Mouse (Mus musculus) heart, adult 11 months (tissue): ENCODE data around the gene Wdfy2.

ENCODE experiments used
- DNase-seq: peaks from one replicate; pipeline ENCODE4 v3.0.0; 2022

Wdfy2 gene

DNA sequence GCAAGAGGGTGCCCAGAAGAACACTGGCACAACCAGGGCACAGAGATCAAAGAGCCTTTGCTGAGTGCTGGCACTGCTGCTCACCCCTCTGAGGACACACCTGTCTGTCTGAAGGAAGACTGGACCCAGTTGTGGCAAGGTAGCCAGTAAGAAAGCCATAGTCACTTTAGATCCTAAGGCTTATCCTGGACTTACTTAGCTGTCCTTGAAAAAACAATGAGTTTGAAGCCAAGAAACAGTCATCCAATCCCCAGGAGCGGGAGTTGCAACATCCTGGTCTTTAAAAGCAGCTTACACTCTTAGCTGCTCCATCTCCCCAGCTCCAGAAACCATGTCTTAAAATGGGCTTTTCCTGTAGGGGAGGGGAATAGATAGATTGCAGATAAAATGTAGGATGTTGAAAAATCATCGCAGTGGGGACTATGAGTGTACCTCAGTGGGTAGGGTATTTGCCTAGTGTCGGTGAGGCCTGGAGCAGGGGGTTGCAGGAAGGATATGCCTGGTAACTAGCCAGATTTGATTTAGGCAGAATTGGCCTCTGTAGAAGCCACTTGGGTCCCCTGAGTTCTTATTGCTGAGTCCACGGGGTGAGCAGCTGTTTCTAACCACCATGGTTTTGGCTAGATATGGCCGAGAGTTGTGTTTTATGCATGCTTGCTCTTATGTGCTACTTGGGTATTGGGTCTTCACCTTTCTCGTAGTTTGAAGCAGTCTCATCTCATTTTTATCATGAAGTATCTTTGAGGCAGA, 99.3 kb downstream of the Wdfy2 start:
- DNase-seq = peak; percentile 96

DNA sequence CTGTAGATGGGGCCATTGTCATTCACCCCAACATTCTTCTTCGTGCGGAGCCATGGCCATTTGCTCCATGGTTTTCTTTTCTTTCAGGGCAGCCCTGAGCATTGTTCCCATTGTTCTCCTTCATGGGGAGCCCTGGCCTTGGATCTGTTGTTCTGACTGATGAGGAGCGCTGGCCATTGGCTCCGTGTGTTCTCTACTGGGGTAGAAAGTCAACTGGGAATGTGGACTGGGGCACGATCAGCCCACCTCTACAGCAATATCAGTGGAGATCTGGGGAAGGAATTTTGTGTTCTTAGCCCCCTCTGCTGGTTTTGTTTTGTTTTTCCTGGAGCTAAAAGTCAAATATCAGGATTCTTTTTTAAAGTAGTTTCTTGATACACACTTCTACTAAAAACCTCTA, 100.2 kb downstream of the Wdfy2 start:
- DNase-seq = no peak

DNA sequence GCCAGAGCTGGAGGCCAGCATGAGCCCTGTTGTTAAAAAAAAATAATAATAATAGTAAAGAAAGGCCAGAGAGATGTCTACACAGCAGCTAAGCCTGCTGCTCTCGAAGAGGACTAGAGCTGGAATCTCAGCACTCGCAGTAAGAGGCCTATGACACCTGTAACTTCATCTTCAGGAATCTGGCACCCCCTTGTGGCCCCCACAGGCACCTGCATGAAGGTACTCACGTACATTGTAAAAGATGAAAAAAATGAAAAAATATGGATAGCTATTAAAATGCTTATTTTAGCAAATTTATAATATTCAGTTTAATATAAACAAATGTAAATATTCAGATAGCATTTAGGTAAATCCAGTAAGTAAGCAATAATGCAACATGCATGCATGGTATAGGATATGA, 102.0 kb downstream of the Wdfy2 start:
- no peak for DNase-seq

DNA sequence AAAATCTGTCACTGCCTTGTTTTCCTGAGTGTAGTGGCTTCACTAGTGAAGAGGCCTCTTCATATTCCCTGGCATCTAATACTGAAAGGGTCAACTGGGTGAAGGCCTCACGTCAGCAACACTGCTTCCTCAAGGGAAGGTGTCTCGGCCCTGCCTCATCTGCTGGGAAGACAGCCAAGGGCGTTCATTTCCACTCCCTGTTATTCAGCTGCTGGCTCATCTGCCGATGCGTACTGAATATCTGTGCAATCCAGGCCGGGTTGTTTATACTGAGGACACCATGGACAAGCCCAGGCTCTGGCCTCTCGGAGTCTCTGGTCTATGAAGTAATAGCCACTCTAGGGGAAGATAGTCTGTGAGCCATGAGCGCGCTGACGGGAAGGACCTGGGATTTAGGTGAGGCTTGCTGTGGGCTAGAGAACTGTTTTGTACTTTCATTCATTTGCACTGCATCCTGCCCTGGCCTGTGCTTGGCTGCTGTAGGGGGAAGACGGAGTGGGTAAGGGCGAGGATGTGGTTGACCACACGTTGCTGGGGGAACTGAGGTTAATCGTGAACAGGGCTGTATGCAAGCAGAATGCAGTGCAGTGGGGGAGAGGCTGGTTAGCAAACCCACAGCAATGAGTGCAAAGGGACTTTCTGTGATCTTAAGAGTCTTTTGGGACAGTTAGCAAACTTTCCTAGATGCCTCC, 103.1 kb downstream of the Wdfy2 start:
- DNase-seq = peak; percentile 97

DNA sequence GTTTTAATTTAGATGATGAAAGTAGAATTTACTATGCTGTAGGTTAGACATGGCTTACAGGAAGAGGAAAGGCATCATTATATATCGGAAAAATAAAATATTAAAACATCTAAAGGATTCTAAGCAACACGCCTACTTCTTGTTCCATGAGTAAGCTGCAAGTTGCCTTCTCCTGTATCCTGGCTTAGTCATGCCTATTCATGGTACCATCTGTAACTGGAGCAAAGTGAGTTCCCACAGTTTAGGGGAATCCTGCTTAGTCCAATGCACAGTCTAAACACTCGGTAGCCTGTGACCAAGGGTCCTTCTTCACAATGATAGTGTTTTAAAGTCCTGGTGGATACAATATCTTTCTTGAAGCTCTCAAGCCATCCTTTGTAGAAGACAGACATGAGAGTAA, 109.3 kb downstream of the Wdfy2 start:
- no peak for DNase-seq

DNA sequence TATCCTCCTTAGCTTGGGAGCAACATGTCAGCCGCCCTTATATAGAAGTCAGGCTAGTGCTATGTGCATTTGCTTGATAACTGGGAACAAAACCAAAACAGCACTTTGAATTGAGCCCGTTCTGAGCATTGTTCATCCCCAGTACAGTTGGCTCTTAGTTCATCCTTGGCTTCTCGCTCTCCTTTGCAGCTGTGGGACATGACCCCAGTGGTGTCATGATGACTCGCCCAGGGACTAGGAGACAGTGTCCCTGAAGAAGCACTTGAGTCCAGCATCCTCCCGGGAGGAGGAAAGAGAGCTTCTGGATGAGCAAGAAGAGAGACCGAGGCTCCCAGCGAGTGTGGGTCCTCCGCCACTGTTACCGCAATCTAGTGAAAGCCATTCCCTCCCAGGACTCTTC, 118.6 kb downstream of the Wdfy2 start:
- peak; percentile 92 for DNase-seq

DNA sequence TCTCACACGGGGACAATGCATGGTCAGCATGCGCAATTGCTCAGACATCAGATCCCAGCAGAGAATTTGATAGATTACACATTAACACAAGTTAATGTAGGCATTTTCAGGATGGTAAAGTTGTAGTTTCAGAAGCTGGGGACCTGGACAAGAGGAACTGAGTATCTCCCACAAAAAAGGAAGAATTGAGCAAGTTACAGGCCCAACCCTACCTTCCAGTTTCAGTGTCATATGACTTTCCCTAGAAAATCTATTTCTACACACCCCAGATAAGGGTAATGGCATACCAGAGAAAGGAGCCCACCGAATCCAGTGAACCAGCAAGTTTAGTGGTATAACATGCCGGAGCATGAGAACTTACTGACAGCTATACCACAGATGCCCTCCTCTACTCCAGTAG, 126.2 kb downstream of the Wdfy2 start:
- DNase-seq = no peak

DNA sequence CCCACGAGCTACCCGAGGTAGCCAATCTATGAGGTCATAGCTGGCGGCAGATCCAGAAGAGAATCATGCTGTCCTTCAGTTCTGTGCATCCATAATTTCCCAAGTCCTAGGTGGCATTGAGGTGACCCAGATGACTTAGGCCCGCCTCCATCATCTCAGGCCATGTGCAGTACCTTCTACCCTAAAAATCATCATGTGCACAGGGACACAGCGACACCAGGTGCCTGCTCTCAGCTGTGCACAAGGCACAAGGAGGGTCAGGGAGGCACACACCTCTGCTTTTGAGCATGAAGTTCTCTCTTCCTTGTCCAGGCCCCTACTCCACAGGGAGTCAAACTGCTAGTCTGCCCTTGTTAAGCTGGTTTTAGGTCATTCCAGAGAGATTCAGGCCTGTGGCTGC, 127.9 kb downstream of the Wdfy2 start:
- no peak for DNase-seq

DNA sequence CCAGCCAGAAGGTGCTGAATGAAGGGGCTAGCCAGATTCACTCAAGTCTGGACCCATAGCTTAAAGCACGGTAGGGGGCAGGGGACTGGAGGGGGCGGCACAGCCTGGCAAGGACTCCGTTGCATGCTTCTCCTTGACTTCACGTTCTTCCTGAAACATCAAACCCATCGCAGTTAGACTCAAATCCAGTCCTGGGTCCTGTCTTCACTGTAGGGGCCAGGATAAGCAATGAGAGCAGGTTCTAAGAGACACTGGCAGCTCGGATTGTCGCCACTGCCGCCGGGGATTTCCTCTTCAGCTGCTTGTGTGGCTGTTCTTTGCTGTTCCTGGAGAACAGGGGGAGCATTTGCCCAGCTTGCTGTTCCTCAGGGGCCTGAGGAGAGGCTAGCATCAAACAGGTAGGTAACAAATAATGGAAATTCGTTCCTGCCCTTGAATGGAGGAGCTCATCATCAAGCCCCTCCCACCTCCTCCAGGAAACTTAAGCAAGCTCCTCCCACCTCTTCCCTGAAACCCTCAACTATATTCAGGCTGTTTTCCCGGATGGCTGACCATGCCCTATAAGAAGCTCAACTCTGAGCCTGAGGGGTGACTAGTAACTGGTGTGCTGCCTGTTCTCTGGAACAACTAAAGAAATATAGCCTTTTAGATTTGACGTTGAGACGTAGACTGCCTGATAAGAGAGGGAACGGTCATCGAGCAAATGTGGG, 128.5 kb downstream of the Wdfy2 start:
- DNase-seq = peak; percentile 81

DNA sequence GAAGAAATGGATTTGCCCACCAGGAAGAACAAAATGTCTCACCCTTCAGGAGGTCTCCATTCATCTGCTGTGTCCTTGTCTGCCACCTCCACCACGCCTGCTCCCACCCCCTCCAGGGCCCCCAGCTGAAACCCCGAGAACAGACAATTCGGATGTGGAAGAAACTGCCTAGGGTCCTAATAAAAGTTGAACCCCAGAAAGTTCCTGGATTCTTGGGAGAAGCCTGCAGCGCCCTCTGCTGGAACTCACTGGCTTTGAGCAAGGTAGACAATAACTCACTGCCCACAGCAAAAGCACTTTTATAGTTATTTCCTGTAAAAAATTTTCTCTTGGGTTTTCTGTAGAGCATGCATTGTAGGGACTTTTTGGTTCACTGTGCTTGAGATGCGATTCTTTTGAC, 137.6 kb downstream of the Wdfy2 start:
- peak; percentile 85 for DNase-seq

DNA sequence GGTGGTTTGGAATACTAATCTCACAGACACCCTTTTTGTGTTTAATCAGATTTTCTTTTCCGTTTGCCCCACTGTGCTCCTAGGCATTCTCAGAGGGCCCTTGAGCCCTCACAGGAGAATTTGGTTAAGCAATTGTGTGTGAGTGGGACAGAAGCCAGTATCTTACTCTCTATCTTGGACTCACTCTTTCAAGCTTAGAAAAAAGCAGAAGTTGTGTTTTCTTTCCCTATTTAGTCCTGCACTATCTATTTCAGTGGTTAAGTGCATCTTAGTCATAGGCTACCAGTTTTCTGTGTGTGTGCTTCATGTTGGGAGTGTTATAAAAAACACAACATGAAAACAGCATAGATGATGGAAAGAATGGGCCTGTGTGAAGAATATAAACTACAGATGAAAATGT, 142.3 kb downstream of the Wdfy2 start:
- DNase-seq = no peak

DNA sequence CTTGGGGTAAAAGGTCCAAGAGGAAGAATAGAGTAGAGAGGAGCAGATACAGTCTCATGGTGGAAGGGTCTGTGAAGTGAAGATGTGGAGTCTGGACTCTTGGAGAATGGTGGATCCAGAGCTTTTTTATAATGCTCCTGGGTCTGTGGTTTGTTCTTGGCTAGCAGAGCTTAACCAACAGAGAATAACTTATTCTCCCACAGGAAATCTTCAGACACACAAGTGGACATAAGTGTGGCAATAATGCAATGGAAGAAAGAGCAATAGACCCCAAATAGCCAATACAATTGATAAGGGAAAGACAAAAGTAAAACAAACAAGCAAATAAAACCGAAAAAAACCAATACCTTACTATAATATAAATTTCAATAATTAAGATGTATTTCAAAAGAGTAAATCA, 146.9 kb downstream of the Wdfy2 start, which contains the start of gene Defb48:
TSS of gene Defb48 (minus strand) at position 101 of the 400 bp plus-strand sequence.
- DNase-seq = peak; percentile 4

DNA sequence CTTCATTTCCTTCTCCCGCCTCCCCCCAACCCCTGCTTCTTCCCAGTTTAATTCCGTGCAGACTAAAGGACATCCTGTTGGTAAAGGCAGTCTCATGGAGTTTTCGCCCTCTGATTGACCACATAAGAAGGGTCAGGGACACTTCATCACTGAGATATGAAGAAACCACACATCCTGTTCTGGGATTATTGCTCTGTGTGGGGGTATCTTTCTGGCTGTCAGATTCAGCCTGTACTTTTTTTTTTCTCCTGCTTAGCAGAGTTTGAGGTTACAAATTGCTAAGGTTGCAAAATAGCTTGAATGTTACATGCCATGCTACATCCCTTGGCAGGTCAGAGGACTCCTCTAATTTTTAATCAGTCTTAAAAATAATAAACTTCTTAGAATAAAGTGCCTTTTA, 153.8 kb downstream of the Wdfy2 start:
- DNase-seq = peak; percentile 13

DNA sequence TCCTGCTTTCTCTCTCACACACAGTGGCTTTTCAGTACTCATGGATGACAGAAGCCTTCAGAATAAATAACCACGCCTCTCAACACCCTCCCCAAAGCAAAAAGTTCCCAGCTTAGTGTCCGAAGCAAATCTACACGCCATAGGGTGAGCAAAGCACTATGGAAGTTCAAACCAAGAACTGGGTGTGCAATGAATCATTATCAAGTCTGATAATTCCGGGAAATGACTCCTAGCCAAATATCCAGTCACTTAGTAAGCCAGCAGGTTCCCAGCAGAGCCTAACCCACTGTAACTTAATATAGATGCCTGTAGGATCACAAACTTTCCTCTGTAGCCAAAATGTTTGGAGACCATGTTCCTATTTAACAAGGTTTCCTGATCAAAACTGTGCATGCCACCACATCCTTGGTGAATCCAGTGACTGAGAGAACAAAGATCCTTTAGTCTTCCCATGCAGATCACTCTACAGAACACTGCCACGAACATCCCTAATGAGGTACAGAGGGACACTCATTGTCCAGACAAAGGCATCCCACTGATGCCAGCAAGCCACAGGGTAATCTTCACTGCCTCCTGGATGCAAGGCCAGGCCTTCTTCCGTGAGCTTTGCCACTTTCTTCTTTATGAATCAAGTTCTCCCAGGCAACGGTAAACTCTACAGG, 154.5 kb downstream of the Wdfy2 start:
- DNase-seq = peak; percentile 50

DNA sequence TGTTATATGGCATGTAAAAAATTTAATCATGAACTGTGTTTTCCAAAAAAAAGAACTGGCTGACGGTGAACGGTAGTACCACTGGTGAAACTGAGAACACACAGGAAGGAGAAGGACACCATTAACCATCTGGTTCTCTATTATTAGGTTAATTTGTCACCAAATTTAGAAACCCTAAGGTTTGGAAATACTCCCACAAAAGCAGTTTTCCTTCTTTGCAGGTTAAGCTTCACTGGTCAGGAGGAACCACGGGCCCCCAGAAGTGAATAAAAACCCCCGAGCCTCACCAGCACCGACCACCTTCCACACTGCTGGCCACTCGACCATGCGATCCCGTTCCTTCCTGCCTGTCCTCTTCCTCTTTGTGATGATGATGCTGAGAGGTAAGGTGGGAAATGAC, 160.3 kb downstream of the Wdfy2 start, which contains the start of gene Defb47:
TSS of gene Defb47 (plus strand) at position 301 of the 400 bp plus-strand sequence.
- no peak for DNase-seq

DNA sequence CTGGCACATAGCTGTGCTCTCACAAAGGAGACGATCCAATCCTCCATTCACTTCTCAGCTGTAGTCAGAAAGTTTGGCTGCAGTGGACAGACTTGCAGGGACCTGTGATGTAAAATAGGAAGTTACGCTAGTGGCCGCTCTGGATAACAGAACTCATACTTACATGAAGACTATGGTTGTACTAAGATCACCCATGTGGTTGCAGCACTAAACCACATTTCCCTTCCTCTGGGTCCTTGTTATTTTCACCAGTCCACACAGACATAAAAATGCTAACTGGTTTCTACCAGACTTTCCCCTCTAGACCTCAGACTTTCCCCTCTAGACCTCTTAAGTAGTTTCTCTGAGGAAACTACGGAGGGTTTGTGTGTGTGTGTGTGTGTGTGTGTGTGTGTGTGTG, 161.5 kb downstream of the Wdfy2 start:
- no peak for DNase-seq

DNA sequence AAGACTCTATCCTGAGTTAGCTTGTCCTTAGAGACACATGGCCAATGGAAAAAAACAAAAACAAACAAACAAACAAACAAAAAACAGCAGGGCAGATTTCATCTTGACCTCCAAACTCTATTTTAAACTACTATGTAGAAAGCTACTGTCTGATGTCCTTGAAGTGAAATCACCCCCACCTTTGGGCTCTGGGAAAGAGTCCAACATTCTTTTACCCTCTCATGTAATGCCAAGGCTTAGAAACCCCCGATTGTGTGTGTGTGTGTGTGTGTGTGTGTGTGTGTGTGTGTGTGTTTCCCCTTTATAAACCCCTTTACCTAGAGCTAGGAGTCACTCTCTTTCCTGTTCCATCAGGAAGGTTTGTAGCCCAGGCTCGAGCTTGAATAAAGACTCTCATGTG, 165.1 kb downstream of the Wdfy2 start:
- DNase-seq = no peak
